Mouse (Mus musculus): ENCODE data around the gene Nrcam.
A peak's percentile ranks its signal among the peaks of the same experiment; 100 is the strongest.

Gene Nrcam

DNA sequence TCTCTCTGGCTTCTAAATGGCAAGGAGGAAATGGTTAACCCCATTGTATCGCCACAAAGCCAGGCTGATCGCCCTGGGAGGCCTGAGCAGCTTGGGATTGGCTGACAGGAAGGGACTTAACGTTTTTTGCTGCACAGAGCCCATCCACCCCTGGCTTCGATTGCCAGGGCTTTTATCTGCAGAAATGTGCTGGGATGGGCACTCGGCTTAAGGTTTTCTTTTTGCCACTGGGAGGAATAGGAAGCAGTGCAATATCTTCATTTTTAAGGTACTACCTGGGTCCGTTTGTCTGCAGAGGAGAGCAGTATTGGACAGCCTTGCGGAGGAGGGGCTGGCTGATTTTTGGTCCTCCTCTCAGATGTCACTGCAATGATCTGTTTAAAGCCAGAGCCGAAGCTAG, 110.2 kb downstream of the Nrcam start:
- DNase-seq = no peak

DNA sequence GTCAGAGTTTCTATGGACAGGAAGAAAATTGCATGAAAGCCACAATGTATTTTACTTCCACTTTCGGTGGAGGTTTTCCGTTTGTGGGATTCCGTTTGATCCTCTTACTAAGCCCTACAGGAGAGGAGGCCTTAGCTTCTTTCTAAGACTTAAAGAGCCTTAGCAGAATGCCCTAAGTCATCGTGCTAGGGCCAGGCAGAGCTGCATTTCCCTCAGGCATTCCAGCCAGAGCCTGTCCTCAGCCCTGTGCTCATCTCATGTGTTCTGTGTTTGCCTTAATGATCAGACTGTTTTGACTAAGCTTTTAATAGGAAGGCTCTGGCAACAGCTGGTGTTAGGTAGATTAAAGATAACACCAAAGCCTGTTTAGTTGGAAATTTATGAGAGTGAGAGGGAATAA, 111.5 kb downstream of the Nrcam start:
- no peak for DNase-seq

DNA sequence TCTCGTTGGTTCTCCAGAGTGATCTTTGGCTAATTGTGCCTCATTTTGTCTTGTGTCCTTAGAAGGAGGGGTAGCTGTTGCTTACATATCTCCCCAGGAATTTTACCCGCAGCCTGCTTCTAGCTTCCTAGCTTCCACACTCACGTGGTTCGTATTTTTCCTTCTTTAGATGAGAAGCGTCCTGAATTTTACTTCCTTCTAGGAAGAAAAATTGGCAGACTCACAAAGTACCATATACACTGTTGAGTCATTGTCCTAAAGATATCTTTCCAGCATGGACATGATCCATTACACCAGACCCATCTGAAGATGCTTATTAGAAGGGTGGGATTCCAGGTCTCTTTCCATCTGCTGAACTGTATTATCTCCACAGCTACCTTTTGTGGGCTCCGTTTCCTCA, 122.2 kb downstream of the Nrcam start:
- DNase-seq = no peak

DNA sequence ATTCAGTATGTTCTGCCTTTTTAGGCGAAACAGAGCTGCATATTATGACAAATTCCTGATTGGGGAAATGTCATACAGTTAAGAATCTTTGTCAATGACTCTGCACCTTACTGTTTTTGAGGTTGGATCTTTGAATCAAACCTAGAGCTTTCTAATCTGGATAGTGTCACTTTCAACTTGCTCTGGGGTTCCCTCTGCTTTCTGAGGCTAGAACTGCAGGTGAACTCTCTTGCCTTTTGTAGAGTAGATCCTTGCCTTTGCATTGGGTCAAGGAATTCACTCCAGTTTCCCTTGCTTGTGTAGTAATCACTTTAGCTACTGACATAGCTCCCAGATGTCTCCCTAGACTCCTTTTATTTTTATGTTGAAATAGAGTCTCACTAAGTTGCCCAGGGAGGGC, 123.1 kb downstream of the Nrcam start:
- peak; percentile 28 to 57 for DNase-seq

GRCm38 (mm10) chr12:44453791-44454190, 125.1 kb downstream of the Nrcam start:
- DNase-seq = no peak

DNA sequence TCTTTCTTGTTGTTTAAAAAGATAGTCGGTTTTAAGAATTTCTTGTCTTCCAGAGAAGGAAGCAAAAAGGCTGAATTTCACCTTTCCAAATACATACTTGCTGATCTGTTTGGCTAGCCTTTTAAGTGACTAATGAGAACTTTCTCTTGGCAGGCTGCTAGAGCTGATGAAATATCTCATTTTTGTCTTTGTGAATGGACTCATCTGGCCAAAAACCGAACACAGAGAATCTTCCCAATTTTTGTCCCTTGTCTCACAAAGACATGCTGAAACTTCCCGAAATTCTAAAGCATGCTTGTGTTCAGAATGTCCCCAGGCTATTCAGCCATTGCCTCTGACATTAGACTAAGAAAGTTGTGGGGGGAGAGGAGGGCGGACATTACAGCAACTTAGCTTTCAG, 129.3 kb downstream of the Nrcam start:
- no peak for DNase-seq

- DNase-seq = no peak
Measured at GRCm38 (mm10) chr12:44462436-44462835, 133.8 kb downstream of the Nrcam start.

DNA sequence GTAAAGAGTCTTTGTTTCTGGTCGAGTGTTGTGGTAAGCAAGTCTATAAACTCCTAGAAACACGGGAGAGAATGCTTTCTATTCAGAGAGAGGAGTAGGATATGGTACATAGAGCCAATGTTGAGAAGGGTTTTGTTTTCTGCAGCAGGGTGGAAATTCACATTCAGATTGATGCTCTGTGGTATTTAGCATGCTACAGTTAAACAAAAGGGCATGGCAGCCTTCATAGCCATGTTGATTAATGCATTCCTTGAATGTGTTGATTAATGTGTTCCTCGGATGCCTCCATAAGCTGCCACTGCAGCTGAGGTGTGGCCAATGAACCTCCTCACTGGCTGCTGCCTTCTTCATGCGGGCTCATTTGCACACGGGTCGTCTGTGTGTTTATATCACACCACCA, 134.3 kb downstream of the Nrcam start:
- no peak for DNase-seq

DNA sequence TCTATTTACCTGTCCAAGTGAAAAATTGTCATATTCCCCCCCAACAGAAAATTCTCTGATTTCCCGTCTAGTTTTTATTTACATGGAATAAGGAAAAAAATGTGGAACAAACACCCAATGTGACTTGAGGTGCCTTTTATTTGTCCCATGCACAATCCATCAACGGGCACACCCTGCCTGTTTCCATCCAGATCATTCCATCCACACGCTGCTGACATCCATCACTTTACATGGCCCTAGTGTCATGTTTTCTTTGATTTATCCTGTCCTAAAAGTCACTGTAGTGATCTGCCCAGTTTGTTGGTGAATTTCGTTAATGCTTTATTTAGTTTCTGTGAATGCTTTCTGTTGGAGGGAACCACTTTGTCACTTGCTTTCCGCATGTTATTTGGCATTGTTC, 142.4 kb downstream of the Nrcam start:
- DNase-seq = no peak

DNA sequence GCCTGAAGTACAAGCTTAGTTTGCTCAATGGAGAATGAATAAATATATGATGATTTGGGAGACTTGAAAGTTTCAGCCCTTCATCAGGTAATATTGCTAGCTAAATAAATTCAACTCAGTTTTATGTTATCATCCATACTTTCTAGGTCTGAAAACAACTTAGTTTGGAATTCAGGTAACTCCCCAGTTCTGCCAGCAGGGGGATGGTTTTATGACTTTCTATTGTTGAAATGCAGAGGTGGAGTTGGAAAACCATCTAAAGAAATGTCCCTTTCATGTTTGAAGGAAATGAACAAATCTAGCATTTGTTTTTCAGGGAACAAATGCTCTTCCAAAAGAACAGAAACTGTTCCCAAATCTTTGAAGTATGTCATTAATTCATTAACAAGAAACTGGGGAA, 146.7 kb downstream of the Nrcam start:
- peak in 1 of 2 experiments; percentile 11 for DNase-seq

- no peak for DNase-seq
Measured at GRCm38 (mm10) chr12:44479260-44480030, 150.8 kb downstream of the Nrcam start.

DNA sequence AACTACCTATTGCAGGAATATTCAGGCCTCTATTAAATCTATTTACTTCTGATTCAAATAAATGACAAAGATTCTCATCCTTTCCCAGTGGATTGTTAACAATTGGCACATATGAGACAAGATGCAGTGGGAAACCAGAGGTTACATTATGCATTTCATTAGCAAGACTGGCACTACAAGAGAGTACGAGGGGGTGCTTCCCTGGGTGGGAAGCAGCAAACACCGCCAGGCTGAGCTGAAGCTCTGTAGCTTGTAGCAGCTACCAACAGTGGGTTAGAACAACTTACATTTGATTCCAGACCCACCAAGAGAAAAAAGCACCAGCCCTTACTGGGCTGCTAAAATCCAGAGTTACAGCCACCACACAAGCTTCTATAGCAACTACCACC, 151.3 kb downstream of the Nrcam start:
- no peak for DNase-seq

GRCm38 (mm10) chr12:44481415-44481814, 152.7 kb downstream of the Nrcam start:
- DNase-seq = no peak

GRCm38 (mm10) chr12:44492759-44493479, 164.2 kb downstream of the Nrcam start:
- DNase-seq = no peak

DNA sequence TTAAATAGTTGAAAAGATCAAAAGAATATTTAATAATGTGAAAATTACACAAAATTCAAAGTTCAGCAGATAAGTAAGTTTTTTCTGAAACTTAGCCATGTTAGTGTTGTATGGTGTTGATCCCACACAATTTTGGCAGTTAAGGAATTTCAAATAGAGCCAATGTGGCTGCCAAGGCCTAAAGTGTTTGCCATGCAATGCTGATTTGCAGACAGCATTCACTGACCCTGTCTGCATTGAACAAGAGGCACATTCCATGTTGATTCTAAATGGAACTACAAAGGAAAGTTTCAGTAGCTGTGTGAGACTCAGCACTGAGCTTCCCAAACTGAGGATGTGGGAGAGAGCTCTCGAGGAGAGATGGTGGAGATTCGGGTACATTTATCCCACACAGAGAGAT, 169.1 kb downstream of the Nrcam start:
- DNase-seq = no peak

- no peak for DNase-seq
Measured at GRCm38 (mm10) chr12:44498872-44499271, 170.2 kb downstream of the Nrcam start.

DNA sequence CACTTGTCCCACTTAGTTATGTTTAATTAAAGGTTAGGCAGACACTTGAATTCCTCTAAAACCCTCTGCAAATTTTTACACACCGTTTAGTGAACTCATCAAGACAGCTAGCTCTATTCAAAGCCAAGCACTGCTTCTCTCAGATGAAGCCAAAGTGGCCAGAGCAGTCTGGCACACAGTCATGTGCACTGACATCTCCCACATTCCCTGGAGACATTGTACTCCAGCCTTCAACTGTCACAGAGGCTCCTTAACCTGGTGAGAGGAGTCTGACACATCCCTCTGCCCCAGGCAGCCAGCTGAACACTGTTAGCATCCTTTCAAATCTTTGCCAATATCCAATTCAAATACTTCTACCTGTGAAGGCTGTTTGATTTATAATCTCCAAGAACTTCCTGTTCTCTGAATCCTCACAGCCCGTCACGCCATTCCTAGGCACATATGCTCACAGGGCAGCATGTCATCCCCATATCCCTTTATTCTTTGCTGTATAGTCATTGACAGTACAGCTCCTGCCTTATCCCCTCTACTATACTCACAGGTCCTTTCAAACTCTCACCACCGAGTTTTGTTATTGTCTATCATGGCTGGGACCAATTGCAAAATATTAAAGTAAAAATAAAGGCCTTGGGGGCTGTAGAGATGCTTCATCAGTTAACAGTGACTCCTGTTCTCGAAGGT, 173.3 kb downstream of the Nrcam start:
- no peak for DNase-seq

GRCm38 (mm10) chr12:44503737-44504136, 175.1 kb downstream of the Nrcam start:
- no peak for DNase-seq

DNA sequence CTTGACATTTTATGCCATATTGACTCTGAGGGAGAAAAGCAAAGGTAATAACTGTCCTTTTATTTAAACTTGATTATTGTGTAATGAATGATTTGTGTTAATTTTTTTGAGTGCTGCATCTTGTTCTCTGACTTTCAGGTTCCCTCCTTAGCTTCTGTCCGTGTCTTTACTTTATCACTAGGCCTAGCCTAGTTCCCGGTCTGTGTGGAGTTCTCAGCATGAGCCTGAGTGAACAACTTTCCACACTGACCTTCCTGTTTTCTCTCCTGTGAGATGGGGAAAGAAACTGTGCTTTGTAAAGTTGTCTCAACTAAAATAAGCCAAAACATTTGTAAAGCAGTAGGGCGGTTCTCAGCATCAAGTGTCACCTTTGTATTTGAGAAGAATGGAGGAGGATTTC, 179.9 kb downstream of the Nrcam start:
- no peak for DNase-seq

- DNase-seq = no peak
Measured at GRCm38 (mm10) chr12:44509406-44510104, 180.9 kb downstream of the Nrcam start.

DNA sequence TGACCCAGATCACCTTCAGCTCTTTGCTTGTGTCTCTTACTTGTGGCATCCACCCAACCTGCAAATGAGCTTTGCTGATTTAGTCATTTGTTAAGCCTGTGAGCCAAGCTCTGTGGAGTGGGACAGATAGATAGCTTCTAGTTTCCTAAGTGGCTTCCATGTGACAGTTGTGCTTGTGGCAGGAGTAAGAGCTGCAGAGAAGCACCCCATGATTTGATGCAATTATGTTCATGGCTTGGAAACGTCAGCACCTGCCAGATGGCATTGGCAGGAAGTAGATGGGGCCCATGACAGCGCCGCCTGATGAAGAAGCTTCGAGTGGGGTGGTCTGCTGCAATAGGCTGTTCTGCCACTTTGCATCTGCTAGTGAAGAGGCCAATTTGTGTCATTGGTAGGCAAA, 186.4 kb downstream of the Nrcam start:
- no peak for DNase-seq

DNA sequence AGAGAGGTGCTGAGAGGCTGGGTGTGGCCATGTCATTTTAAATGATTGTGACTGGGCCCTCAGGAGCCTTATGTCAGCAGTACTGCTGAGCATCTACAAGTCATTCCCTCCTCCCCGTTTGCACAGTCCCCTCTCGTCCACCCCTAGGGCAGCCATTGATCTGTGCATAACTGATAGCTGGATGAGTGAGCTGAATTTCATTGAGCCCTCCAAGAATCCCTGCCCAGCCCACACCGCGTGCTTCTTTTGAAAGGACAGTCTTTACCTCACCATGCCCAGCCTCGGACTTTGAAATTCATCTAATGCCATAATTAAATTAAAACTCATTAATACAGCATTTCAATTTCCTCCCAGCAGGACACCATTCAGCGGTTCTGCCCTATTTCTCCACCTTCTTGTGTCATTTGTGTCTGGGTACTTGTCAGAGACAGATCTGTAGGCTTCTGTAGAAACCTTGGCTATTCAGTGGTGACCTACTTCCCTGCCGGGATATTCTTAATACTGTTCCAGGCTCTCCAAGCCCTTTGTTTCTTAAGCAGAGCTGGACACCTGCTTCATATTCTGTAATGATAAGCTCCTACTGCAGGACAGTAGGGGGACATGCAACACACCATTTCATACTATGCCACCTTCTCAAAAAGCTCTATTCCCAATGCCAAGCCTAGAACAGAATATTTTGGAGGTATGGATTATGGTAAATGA, 190.9 kb downstream of the Nrcam start:
- DNase-seq = no peak

GRCm38 (mm10) chr12:44521496-44521895, 192.8 kb downstream of the Nrcam start:
- DNase-seq = no peak

All from kidney, postnatal 36 days (tissue).